Mouse (Mus musculus) spleen, postnatal 4 days (tissue): ENCODE results near the gene Hist1h2ad.
A peak's percentile ranks its signal among the peaks of the same experiment; 100 is the strongest.
"Not testable (repeated sequence)": the region's sequence is repeated elsewhere in the genome, so short reads cannot be mapped to it uniquely, and the experiment has no call there.

Experiments
- DNase-seq, 2 experiments: peaks; one replicate each; pipeline ENCODE4 v3.0.0; 2022; ENCODE audit warnings: low spot score in 2 of 2

The Hist1h2ad gene

DNA sequence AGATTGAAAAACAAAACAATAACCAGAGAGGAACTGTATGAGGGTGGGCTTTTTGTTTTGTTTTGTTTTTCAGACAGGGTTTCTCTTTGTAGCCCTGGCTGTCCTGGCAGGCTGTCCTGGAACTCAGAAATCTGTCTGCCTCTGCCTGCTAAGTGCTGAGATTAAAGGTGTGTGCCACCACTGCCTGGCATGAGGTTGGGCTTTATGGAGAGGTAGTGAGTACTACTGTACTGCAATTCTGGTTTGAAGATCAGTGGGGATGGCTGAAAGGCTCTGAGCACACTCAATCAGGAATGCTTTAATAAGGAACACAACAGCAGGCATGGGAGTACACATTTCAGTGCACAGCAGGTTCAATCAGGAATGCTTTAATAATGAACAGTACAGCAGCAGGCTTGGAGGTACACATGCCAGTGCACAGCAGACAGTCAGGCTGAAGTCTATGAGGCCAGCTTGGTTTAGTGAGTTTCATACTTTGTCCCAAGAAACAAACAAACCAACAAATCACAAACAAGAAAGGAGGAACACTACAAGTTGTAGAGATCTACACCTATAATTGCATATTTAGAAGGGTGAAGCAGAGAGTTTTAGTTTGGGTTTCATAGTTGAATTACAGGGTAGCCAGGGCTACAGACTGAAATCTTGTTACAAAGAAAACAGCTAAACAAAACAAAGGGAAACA lies 9.3 kb downstream of the Hist1h2ad start:
- peak in 1 of 2 experiments; percentile 63 for DNase-seq

DNA sequence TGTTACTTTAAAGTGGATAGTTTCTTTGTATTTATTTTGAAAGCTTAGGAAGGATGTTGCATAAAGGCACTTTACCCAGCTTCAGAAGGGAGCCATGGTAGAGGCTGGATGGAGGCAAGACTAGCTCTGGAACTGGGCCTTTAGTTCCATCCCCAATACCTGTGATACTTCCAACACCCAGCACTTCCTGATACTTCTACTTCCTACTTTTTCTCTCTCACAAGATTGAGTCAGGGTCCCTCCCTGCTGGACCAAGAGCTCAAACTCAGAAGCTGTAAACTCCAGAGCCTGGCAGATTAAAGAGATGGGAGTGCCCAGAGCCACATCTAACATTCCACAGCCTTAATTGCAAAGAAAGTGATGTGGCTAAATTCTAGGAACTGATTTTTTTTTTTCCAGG lies 10.2 kb downstream of the Hist1h2ad start:
- peak in 1 of 2 experiments; percentile 60 for DNase-seq

- peak; percentile 81 to 91 for DNase-seq
Measured at GRCm38 (mm10) chr13:23585029-23585441, 10.9 kb downstream of the Hist1h2ad start.

GRCm38 (mm10) chr13:23585442-23586098 lies 11.4 kb downstream of the Hist1h2ad start:
- peak; percentile 81 to 89 for DNase-seq

DNA sequence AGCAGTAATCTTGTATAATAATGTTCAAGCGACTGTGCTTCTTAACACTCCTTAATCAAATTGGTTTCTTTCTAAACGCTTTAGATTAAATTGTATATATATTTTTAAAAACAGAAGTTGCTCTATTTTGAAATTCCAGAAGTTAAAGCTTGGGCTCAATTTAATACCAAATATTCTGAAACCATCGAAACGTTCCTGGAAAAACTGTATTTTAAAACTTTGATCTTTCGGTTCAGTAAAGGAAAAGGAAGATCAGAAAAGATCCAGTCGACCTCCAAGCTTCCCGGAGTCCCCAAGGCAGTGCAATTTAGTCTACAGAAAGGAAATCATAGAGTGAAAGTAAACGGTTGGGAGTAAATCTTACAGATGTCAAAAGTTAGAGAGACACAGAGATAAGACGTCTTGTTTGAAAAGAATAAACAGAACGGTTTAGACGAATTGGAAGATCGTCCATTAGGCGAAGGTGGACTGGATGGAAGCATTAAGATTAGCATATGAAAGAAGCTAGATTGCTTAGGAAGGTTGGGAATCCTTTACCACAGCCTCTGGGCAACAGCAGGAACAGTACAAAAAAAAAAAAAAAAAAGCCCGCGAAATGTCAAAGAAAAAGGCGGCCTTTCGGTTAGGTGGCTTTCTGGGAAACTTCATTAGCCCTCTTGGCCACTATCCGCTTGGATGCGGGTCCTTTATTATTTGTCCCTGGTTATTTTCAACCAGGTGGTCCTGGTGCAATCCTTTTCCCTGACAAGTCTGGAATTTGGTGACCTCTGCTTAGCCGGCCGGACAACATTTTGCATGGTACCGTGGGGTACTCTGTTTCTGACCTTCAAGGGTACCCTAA lies 12.1 kb downstream of the Hist1h2ad start:
- peak in 1 of 2 experiments; percentile 71 for DNase-seq

DNA sequence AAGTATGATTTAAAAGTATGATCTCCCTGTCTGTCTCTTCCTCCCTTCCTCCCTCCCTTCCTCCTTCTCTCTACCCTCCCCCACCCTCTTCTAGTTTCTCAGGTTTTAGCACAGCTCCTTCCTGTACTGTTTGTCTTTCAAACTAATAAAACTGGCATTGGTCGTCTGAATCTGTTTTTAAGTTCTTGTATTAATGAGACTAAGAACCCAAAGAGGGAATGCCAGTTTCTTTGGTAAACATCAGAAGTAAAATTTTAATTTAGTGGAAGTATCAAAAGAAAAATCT lies 12.7 kb downstream of the Hist1h2ad start:
- no peak for DNase-seq

GRCm38 (mm10) chr13:23591206-23591605 lies 17.0 kb downstream of the Hist1h2ad start:
- DNase-seq, result no peak

DNA sequence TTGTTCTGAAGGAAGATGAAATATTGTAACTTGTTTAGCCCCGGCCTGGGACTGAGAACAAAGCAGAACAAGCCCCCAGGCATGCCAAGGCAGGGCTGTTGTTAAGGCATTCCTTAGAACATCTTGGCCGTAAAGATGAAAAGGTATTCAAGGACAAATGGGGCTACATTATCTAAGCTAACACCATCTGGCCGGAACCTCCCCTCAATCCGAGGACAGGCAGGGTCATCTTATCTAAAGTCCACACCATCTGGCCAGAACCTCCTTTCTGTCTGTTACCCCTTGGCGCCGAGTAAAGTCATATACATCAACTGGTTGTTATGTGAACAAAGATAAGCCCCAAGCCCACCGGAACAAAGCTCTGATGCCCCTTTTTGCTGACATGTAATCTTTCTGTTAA lies 17.7 kb downstream of the Hist1h2ad start:
- not testable (repeated sequence) for DNase-seq

DNA sequence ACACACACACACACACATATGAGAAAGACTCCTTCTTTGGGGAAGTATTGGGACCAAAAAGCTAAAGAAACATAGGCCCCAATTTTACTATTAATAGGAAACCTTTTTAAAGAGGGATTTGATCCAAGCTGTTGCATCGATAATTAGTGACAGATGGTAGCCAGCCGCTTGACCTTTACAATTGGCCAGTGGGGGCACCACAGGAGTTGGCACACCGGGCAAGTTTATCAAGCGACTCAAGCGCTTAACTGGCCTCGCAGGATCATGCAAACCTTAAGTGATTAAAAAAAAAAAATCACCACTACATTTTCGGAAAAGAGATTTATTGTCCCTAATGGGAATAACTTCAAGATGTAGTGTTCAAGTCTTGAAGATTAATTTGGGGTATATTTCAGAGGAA lies 18.4 kb downstream of the Hist1h2ad start:
- no peak for DNase-seq

DNA sequence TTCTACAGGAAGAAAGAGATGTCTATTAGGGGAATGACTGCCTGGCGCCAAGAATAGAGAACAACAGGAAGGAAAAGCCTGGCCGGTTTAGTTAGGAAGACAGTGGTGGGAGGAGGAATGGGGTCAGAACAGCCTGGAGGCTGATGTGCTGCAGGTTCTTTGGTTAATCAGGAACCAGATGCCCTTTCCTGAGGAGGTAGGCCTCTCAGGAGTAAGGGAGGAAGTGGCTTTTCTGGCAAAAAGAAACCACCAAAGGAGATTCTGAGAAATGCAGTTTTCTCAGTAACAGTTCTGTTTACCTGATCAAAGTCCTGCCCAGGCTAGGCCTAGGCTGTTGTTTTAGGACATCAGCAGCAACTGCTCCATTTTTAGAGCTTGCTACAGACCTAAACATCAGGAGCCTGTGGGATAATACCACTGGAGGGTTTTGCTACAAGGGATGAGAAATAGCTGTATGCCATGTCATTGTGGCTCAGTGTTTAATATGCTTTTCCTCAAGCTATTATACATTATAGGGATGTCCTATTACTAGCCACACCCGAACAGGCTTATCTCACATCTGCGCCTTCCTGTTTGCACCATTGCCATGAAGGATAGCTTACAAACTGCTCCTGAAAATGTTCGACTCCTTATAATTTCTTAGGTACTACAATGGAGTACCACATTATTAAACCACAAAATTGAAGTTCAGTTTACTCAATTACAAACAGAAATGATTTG lies 19.0 kb downstream of the Hist1h2ad start:
- DNase-seq, result no peak

GRCm38 (mm10) chr13:23595185-23595584 lies 21.0 kb downstream of the Hist1h2ad start:
- no peak for DNase-seq

DNA sequence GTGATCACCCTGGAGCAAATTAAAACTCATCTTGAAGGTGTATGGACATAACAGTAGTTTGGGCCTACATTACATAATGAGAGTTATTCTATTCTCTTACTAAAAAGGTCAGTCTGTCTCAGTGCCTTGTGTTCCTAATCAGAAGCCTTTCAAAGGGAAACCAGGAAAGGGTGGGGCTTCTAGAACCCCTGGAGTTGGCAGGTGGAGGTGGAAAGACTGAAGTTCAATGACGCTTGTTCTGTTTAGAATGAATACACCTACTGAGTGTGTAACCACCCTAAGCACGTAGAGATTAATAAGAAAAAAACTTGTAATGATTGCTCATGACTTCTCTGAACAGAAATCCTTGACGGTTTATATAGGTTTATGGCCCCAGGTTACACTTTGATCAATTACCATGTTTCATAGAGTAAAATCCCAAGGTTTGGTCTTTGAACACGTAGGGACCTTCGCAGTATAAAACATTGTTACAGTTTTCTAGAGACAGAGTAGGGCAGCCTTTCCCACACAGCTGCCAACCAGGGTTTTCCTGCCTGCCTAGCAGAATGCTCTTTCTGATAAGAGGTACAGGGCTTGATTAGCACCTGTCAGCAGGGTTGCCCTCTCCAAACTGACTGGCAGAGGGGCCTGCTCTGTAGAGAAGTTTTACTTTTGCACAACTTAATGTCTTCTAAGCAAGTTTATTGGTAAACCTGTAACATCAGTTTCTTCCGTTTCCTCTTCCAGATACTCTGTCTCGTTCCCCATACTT lies 21.6 kb downstream of the Hist1h2ad start:
- peak; percentile 66 to 72 for DNase-seq

GRCm38 (mm10) chr13:23597957-23598356 lies 23.8 kb downstream of the Hist1h2ad start:
- DNase-seq, result peak; percentile 84 to 96

DNA sequence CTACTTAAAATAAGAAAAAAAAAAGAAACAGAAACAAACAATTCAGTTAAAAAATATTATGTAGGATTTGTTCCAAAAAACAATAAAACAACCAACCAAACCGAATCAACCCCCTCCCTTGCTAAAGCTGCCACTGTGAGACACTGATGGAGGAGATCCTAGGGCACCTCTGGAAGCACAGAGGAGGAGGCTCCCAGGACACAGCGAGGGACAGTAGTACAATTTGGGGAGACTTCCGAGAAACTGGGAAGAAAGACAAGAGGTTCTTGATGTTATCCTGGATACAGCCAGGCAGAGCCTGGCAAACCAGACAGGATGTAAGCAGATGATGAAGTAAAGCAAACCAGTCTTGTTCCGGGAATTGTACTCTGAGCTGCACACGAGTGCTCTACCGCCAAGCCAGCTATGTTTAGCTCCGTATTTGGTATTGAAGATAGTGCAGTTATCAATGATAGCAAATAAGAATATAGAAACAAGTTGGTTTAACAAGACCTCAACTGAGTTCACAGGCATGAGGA lies 29.1 kb downstream of the Hist1h2ad start:
- DNase-seq, result peak in 1 of 2 experiments; percentile 55

- peak in 1 of 2 experiments; percentile 28 for DNase-seq
Measured at GRCm38 (mm10) chr13:23604452-23604851, 30.3 kb downstream of the Hist1h2ad start.

- DNase-seq, result peak in 1 of 2 experiments; percentile 40
Measured at GRCm38 (mm10) chr13:23605052-23605451, 30.9 kb downstream of the Hist1h2ad start.

DNA sequence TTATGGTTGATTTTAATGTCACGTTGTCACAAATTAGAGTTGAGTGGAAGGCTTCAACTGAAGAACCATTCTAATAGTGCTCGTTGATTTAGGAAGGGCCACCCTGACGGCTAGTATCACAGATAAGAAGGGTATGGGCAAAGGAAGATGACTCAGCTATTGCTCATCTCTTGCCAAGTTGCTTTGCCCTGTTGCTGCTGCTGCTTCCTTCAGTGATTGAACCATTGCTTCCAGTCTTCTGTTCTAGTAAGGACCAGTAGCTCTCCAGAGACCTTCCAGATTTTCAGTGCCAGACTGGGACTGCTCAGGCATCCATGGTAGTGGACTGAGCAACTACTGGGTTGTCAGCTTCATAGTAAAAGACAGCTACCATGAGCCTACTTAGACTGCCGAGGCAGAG lies 35.0 kb downstream of the Hist1h2ad start:
- peak in 1 of 2 experiments; percentile 61 for DNase-seq

GRCm38 (mm10) chr13:23609844-23610243 lies 35.7 kb downstream of the Hist1h2ad start:
- peak in 1 of 2 experiments; percentile 57 for DNase-seq

GRCm38 (mm10) chr13:23610393-23610792 lies 36.2 kb downstream of the Hist1h2ad start:
- DNase-seq, result peak in 1 of 2 experiments; percentile 29

DNA sequence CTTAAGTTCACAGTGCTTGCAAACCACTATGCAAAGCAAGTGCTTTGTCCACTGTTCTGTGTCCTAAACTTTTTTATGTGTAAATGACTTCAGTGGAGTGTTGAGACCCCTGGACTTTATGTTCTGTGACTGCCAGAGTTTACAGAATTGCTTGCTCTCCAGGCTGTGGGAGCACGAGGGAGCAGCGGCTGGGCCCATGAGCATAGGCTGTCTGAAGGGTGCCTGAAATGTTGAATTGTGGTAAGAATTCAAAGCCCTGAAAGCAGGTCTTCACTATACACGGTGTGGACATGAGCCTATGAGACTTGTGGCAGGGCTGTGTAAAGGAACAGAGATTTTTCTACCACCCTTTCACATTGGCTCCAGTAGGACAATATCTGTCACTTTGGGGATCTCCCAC lies 37.5 kb downstream of the Hist1h2ad start:
- peak in 1 of 2 experiments; percentile 38 for DNase-seq
